Mouse (Mus musculus): ENCODE data around the gene Ahnak2. TPM values are rescaled to one million over a fixed set of nuclear protein-coding genes. Genes with fewer than 3 reads are reported as not detected.

Gene Ahnak2
- polyA plus RNA-seq, 1 experiment from 2014 or later: 2.0 TPM

- Histone ChIP-seq H3K27ac (ENCODE audit: low read length) (no peak overlapping the region), H3K9me3 (replicated peaks; ENCODE audit: control insufficient read depth, low read length) (no peaks in the 10 kb centered on the region), H3K4me1 (ENCODE audit: control insufficient read depth, insufficient read depth, low read length) (peaks cover 15% of the 10 kb centered on the region), H3K9ac (ENCODE audit: low read length) (no peak overlapping the region), H3K36me3 (ENCODE audit: control insufficient read depth, insufficient read depth) (peaks cover 16% of the 10 kb centered on the region), H3K4me2 (ENCODE audit: low read depth, low read length) (no peak overlapping the region), H3K4me3 (ENCODE audit: low read length) (no peak overlapping the region), H3K27me3 (ENCODE audit: control insufficient read depth, insufficient read depth, low read length) (no peaks in the 10 kb centered on the region)
- WGBS: 73% methylated on average over 14 of the region's 14 CpGs
- no peak for ATAC-seq (replicated peaks; ENCODE audit: extremely low read depth, insufficient read depth, low FRiP score)
Observed at GRCm38 (mm10) chr12:112814682-112815470, 12.4 kb upstream of the Ahnak2 start.

GRCm38 (mm10) chr12:112813370-112813769 is 10.9 kb upstream of the Ahnak2 start:
- H3K27me3 ChIP-seq (ENCODE audit: control insufficient read depth, insufficient read depth, low read length): no peaks in the 10 kb centered on the region
- peaks cover under 1% of the 10 kb centered on the region for H3K36me3 ChIP-seq (ENCODE audit: control insufficient read depth, insufficient read depth)
- ATAC-seq (replicated peaks; ENCODE audit: extremely low read depth, insufficient read depth, low FRiP score): no peak
- no peak overlapping the region for H3K4me2 ChIP-seq (ENCODE audit: low read depth, low read length)
- H3K4me1 ChIP-seq (ENCODE audit: control insufficient read depth, insufficient read depth, low read length): peaks cover 20% of the 10 kb centered on the region
- no peak overlapping the region for H3K27ac ChIP-seq (ENCODE audit: low read length)
- 93% methylated on average over 7 of the region's 7 CpGs for WGBS
- H3K9ac ChIP-seq (ENCODE audit: low read length): no peak overlapping the region
- H3K9me3 ChIP-seq (replicated peaks; ENCODE audit: control insufficient read depth, low read length): no peaks in the 10 kb centered on the region
- no peak overlapping the region for H3K4me3 ChIP-seq (ENCODE audit: low read length)

DNA sequence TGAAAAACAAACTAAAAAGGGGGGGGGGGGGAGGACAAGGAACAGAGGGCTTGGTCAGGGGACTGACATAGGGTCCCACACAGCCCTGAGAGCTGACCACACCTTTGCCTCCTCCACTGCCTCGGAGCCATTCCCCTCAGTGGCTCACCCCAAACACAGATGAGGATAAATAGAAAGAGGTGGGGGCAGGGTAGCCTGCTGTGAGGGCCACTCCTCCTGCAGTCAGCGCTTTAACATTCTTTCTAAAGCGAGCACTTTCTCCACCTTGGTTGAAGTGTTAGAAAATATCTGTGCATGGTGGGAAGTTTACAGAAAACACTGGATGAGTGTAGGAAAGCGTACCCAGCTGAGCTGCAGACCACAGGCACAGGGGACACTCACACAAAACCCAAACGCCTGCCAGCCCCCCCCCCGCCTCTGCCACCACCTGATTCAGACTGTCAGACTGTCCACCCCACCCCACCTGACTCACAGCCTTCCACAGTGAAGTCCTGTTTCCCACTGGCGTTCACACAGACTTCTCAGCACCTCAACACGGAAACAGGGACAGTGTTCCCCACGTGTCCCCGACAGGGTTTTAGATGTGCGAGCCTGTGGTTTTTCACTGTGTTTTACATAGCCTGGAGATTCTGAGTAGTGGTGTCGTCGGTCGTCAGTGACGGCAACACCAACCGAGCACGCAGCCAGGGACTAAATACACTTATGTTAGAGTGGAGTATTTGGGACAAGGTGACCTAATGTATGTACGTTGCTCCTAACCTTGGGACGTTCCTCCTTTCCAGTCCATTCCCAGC is 7.8 kb upstream of the Ahnak2 start:
- Histone ChIP-seq H3K4me1 (ENCODE audit: control insufficient read depth, insufficient read depth, low read length) (peaks cover 20% of the 10 kb centered on the region), H3K9ac (ENCODE audit: low read length) (0 out of 2 replicates have a peak overlapping the region, but pooled peaks have one; percentile 9)

DNA sequence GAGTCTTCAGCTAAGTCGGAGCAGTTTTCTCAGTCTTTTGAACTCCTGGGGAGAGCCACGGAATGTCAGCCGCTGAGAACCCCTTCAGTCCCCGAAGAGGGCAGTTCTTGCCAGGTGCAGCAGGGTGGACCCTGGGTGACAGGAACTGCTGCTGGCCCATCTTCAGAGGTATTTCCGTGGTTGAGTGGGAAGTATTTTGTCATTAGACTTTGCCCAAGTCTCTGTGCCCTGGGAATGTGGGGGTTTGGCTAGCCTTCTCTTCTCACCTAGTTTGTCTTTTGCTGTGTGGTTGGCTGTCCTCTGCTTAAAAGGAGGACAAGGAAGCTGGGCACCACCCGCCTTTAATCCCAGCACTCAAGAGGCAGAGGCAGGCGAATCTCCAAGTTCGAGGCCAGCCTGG is 7.2 kb upstream of the Ahnak2 start:
- no peaks in the 10 kb centered on the region for H3K36me3 ChIP-seq (ENCODE audit: control insufficient read depth, insufficient read depth)
- WGBS: 14% methylated on average over 8 of the region's 8 CpGs
- peak overlapping the region; percentile 77 for H3K4me3 ChIP-seq (ENCODE audit: low read length)
- no peak overlapping the region for H3K27ac ChIP-seq (ENCODE audit: low read length)
- H3K4me1 ChIP-seq (ENCODE audit: control insufficient read depth, insufficient read depth, low read length): peaks cover 20% of the 10 kb centered on the region
- no peak for ATAC-seq (replicated peaks; ENCODE audit: extremely low read depth, insufficient read depth, low FRiP score)
- peak overlapping the region; percentile 64 for H3K9ac ChIP-seq (ENCODE audit: low read length)
- H3K4me2 ChIP-seq (ENCODE audit: low read depth, low read length): peak overlapping the region; percentile 91
- H3K9me3 ChIP-seq (replicated peaks; ENCODE audit: control insufficient read depth, low read length): no peaks in the 10 kb centered on the region
- no peaks in the 10 kb centered on the region for H3K27me3 ChIP-seq (ENCODE audit: control insufficient read depth, insufficient read depth, low read length)

More for the DNA sequence above, 7.8 kb upstream of the Ahnak2 start:
- Histone ChIP-seq H3K9me3 (replicated peaks; ENCODE audit: control insufficient read depth, low read length) (no peaks in the 10 kb centered on the region), H3K4me3 (ENCODE audit: low read length) (no peak overlapping the region; the same call in 1 of the 2 replicates), H3K27me3 (ENCODE audit: control insufficient read depth, insufficient read depth, low read length) (no peaks in the 10 kb centered on the region), H3K27ac (ENCODE audit: low read length) (no peak overlapping the region), H3K36me3 (ENCODE audit: control insufficient read depth, insufficient read depth) (no peaks in the 10 kb centered on the region; the same call in 1 of the 2 replicates), H3K4me2 (ENCODE audit: low read depth, low read length) (peak overlapping the region; percentile 91)
- no peak for ATAC-seq (replicated peaks; ENCODE audit: extremely low read depth, insufficient read depth, low FRiP score)
- 48% methylated on average over 19 of the region's 19 CpGs for WGBS

DNA sequence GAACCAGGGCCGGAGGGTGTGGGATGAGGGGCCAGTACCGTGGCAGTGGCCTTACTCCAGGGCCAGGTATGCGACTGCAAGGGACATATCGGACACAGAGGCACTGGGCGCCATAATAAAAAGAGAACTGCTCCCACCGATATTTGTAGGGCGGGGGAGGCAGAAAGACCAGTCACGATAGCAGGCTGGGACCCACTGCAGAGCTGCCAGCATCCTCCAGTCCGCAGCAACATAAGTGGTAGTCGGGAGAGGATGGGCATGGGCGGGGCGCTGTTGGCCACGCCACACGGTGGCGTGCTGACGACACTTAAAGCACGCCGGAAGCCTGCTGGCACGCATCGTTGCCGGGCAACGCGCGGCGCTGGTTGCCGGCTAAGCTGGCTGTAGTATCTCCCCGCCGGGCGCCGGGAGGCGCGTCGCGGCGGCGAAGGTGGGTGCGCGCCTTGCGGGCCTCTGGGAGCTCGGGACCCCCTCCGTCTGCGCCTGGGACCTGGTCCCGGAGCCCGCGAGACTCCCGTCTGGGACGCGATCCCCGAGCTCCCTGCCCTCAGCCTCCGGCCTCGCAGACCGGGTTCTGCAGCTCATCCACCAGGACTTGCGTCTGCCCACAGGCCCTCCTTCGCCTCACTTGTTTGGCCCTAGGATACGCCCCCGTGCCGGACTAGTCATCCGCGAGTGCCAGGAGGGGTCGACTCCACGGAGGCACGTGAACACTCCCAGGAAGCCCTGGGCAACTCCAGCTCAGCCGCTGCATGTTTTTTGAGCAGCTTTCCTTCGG is 6.3 kb upstream of the Ahnak2 start, which contains the start of gene Clba1:
Gene Clba1, plus strand, starts transcription at position 351 of the 778 bp plus-strand sequence.
- ATAC-seq (replicated peaks; ENCODE audit: extremely low read depth, insufficient read depth, low FRiP score): peak; percentile 87
- Histone ChIP-seq H3K9ac (ENCODE audit: low read length) (peak within 1 kb of the TSS; percentile 64), H3K4me2 (ENCODE audit: low read depth, low read length) (peak within 1 kb of the TSS; percentile 91), H3K27ac (ENCODE audit: low read length) (peak within 1 kb of the TSS; percentile 27; the same call in 1 of the 2 replicates), H3K4me1 (ENCODE audit: control insufficient read depth, insufficient read depth, low read length) (peaks cover 24% of the 10 kb centered on the region), H3K27me3 (ENCODE audit: control insufficient read depth, insufficient read depth, low read length) (no peaks in the 10 kb centered on the region), H3K36me3 (ENCODE audit: control insufficient read depth, insufficient read depth) (no peaks in the 10 kb centered on the region), H3K9me3 (replicated peaks; ENCODE audit: control insufficient read depth, low read length) (no peaks in the 10 kb centered on the region), H3K4me3 (ENCODE audit: low read length) (peak within 1 kb of the TSS; percentile 77)
- 1% methylated on average over 64 of the region's 64 CpGs for WGBS

DNA sequence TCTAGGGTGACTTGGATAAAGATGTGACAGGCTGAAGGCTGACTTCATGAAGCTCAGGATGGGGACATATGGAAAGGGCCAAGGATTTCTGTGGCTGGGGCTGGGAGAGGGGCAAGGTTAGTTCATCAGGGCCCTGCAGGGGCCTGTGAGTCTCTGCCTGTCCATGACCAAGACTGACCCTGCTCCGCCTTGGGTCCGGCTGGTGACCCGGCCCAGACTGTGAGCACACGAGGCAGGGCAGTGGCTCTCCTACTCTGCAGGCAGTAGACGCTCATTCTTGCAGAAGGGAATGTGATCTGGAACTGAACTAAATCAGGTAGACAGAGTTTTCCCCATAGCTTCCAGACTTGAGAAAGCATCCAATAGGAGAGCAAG is 5.7 kb upstream of the Ahnak2 start:
- H3K27me3 ChIP-seq (ENCODE audit: control insufficient read depth, insufficient read depth, low read length): 0 out of 2 replicates have a peak, but pooled peaks cover 3% of the 10 kb centered on the region
- H3K4me2 ChIP-seq (ENCODE audit: low read depth, low read length): peak overlapping the region; percentile 91
- H3K9ac ChIP-seq (ENCODE audit: low read length): peak overlapping the region; percentile 64
- H3K36me3 ChIP-seq (ENCODE audit: control insufficient read depth, insufficient read depth): no peaks in the 10 kb centered on the region
- peak overlapping the region; percentile 77 for H3K4me3 ChIP-seq (ENCODE audit: low read length)
- ATAC-seq (replicated peaks; ENCODE audit: extremely low read depth, insufficient read depth, low FRiP score): peak; percentile 10; the same call in 1 of the 2 replicates
- H3K9me3 ChIP-seq (replicated peaks; ENCODE audit: control insufficient read depth, low read length): no peaks in the 10 kb centered on the region
- H3K4me1 ChIP-seq (ENCODE audit: control insufficient read depth, insufficient read depth, low read length): peaks cover 24% of the 10 kb centered on the region
- H3K27ac ChIP-seq (ENCODE audit: low read length): no peak overlapping the region
- WGBS: 78% methylated on average over 5 of the region's 5 CpGs

DNA sequence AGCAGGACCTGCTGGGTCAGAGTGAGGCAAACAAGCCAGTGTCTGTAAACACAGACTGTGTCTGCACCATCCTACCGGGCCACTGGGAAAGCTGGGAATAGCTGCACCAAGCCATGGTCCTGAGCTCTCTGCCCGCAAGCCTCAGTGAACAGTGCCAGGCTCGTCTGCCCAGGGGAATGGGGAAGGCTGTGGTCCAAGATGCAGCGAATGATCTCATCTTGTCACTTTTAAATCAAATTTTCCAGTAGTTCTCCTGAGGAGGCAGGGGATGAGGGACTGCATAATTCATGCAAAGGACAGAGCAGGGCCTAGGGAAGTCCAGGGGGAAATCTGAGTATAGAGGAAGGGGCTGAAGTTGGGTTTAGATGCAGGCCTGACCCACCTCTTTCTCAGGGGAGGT is 5.3 kb upstream of the Ahnak2 start:
- Histone ChIP-seq H3K9ac (ENCODE audit: low read length) (no peak overlapping the region), H3K4me3 (ENCODE audit: low read length) (no peak overlapping the region), H3K27me3 (ENCODE audit: control insufficient read depth, insufficient read depth, low read length) (peaks cover 7% of the 10 kb centered on the region; the same call in 1 of the 2 replicates), H3K27ac (ENCODE audit: low read length) (no peak overlapping the region), H3K36me3 (ENCODE audit: control insufficient read depth, insufficient read depth) (no peaks in the 10 kb centered on the region), H3K4me1 (ENCODE audit: control insufficient read depth, insufficient read depth, low read length) (peaks cover 24% of the 10 kb centered on the region), H3K4me2 (ENCODE audit: low read depth, low read length) (no peak overlapping the region), H3K9me3 (replicated peaks; ENCODE audit: control insufficient read depth, low read length) (no peaks in the 10 kb centered on the region)
- no peak for ATAC-seq (replicated peaks; ENCODE audit: extremely low read depth, insufficient read depth, low FRiP score)
- WGBS: 87% methylated on average over 4 of the region's 4 CpGs

GRCm38 (mm10) chr12:112806044-112806443 is 3.6 kb upstream of the Ahnak2 start:
- Histone ChIP-seq H3K36me3 (ENCODE audit: control insufficient read depth, insufficient read depth) (no peaks in the 10 kb centered on the region), H3K4me2 (ENCODE audit: low read depth, low read length) (no peak overlapping the region), H3K27me3 (ENCODE audit: control insufficient read depth, insufficient read depth, low read length) (peaks cover 17% of the 10 kb centered on the region), H3K4me3 (ENCODE audit: low read length) (no peak overlapping the region), H3K4me1 (ENCODE audit: control insufficient read depth, insufficient read depth, low read length) (peaks cover 24% of the 10 kb centered on the region), H3K9me3 (replicated peaks; ENCODE audit: control insufficient read depth, low read length) (no peaks in the 10 kb centered on the region), H3K9ac (ENCODE audit: low read length) (no peak overlapping the region), H3K27ac (ENCODE audit: low read length) (no peak overlapping the region)
- ATAC-seq (replicated peaks; ENCODE audit: extremely low read depth, insufficient read depth, low FRiP score): no peak
- WGBS: 53% methylated on average over 6 of the region's 6 CpGs

All from heart, embryonic 16.5 days (tissue).